10 mouse cellular contexts compared by ENCODE assay signal in the genomic region with DNA sequence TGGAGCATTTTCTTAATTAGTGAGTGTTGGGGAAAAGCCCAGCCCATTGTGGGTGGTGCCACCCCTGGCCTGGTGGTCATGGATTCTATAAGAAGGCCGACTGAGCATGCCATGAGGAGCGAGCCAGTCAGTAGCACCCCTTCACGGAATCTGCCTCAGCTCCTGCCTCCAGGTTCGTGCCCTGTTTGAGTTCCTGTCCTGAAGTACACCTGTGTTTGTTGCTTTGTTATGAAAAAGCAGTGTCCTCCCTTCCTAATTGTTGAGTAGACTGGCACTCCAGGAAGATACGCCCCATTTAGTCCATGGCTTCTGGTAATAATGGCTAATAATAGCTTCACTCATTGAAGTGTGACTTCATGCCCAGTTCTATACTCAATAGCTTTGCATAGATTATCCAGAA. TPM values are rescaled to one million over a fixed set of nuclear protein-coding genes. Genes with fewer than 3 reads are reported as not detected.
DNase-seq lines count a peak whose midpoint lies in the region; ATAC-seq and TF ChIP-seq lines count a peak whose summit lies in the region.
"Had no signal": no experiment of that assay in that cellular context is flagged by ENCODE, and none has a peak within 500 bp of the region (broad histone marks: within the 10 kb centered on the region; RNA-seq: fewer than 3 reads in every experiment).

A gene (plus strand): TSS at position 123 of the 400 bp plus-strand sequence.

- H3K4me3 ChIP-seq in heart, embryonic 12.5 days, result no peak within 1 kb of the TSS
- peak within 1 kb of the TSS; percentile 10; the same call in 1 of the 2 replicates for H3K4me3 ChIP-seq in forebrain, postnatal 0 days (ENCODE audit: low read depth, low read length)
- peak within 1 kb of the TSS; percentile 36 for H3K4me3 ChIP-seq in midbrain, embryonic 10.5 days

- DNase-seq in heart, adult 9 months (ENCODE audit: low spot score in 2 of 2), result no peak
- peak; percentile 78 for DNase-seq in ES-CJ7 (ENCODE audit: low read depth, low spot score)
- no peak for DNase-seq in forebrain, postnatal 0 days
- DNase-seq in midbrain, embryonic 10.5 days (ENCODE audit: low spot score), result no peak
- no peak for DNase-seq in left cerebral cortex, postnatal 14 days (ENCODE audit: low spot score in 2 of 2)
- DNase-seq in adrenal gland, adult (ENCODE audit: inconsistent age in 2 of 2, low spot score in 1 of 2), result no peak

- H3K27ac ChIP-seq in heart, embryonic 12.5 days (ENCODE audit: poor library complexity, severe bottlenecking), result no peak within 1 kb of the TSS
- H3K27ac ChIP-seq in forebrain, postnatal 0 days (ENCODE audit: low read depth, low read length), result 0 out of 2 replicates have a peak within 1 kb of the TSS, but pooled peaks have one; percentile 10
- no peak within 1 kb of the TSS for H3K27ac ChIP-seq in midbrain, embryonic 10.5 days (replicated peaks)

- no peak for ATAC-seq in heart, embryonic 12.5 days (ENCODE audit: insufficient number of reproducible peaks, low FRiP score)
- no peak for ATAC-seq in forebrain, postnatal 0 days
- no peak for ATAC-seq in CD4-positive, CD25-positive, alpha-beta regulatory T cell, adult 4 months

- H3K4me2 ChIP-seq in heart, embryonic 12.5 days, result peak within 1 kb of the TSS; percentile 27; the same call in 1 of the 2 replicates
- peak within 1 kb of the TSS; percentile 38 for H3K4me2 ChIP-seq in forebrain, postnatal 0 days (ENCODE audit: low read depth)

- H3K9ac ChIP-seq in heart, embryonic 12.5 days, result no peak within 1 kb of the TSS
- peak within 1 kb of the TSS; percentile 22; the same call in 1 of the 2 replicates for H3K9ac ChIP-seq in forebrain, postnatal 0 days

- intact Hi-C loops in left cerebral cortex, postnatal 14 days (cut with DNase I), result loop anchor here (2.0 kb wide), 1 partner anchor 42 kb away; no protein-coding TSS in a partner anchor

- H3K9me3 ChIP-seq in heart, embryonic 12.5 days (replicated peaks), result no peaks in the 10 kb centered on the region
- no peaks in the 10 kb centered on the region for H3K9me3 ChIP-seq in forebrain, postnatal 0 days (ENCODE audit: low read length)
- no peaks in the 10 kb centered on the region for H3K9me3 ChIP-seq in midbrain, embryonic 10.5 days (replicated peaks)

- no peak for TF ChIP-seq CTCF in forebrain, postnatal 0 days (IDR thresholded peaks at IDR 0.05; ENCODE audit: low read depth)

- H3K4me1 ChIP-seq in heart, embryonic 12.5 days (replicated peaks), result peaks cover 23% of the 10 kb centered on the region
- H3K4me1 ChIP-seq in forebrain, postnatal 0 days (ENCODE audit: insufficient read depth), result no peaks in the 10 kb centered on the region; the same call in 1 of the 2 replicates
- H3K4me1 ChIP-seq in midbrain, embryonic 10.5 days, result peaks cover 22% of the 10 kb centered on the region

- H3K27me3 ChIP-seq in heart, embryonic 12.5 days (replicated peaks), result peaks cover 11% of the 10 kb centered on the region; the same call in 1 of the 2 replicates
- no peaks in the 10 kb centered on the region for H3K27me3 ChIP-seq in forebrain, postnatal 0 days (ENCODE audit: insufficient read depth, low read length)
- peaks cover 24% of the 10 kb centered on the region for H3K27me3 ChIP-seq in midbrain, embryonic 10.5 days (ENCODE audit: low read depth, poor library complexity, severe bottlenecking)

- 66% methylated on average over 5 of the region's 5 CpGs for WGBS in heart, embryonic 12.5 days
- WGBS in forebrain, postnatal 0 days, result 61% methylated on average over 5 of the region's 5 CpGs
- 66% methylated on average over 5 of the region's 5 CpGs for WGBS in midbrain, embryonic 10.5 days

- no peaks in the 10 kb centered on the region for H3K36me3 ChIP-seq in heart, embryonic 12.5 days
- no peaks in the 10 kb centered on the region for H3K36me3 ChIP-seq in forebrain, postnatal 0 days (ENCODE audit: insufficient read depth)
- no peaks in the 10 kb centered on the region for H3K36me3 ChIP-seq in midbrain, embryonic 10.5 days

RNA-seq across cellular contexts. Expression of the gene that starts here (rescaled TPM):
- not detected in 2 replicates for polyA plus RNA-seq in heart, embryonic 12.5 days (2016; fragmentation: Nextera tagmentation; extraction: Ambion mirVana)
- 0.31 and 0.62 TPM in 2 replicates for total RNA-seq in forebrain, postnatal 0 days (2014; rRNA removed)
- polyA plus RNA-seq in forebrain, postnatal 0 days (2015; fragmentation: Nextera tagmentation; extraction: Ambion mirVana), result 0.88 and 0.89 TPM in 2 replicates
- polyA plus RNA-seq in midbrain, embryonic 10.5 days (2016; fragmentation: Nextera tagmentation; extraction: Ambion mirVana), result not detected in 2 replicates
- under 1 TPM; 0.34 to 0.35 TPM for total RNA-seq in left cerebral cortex, postnatal 14 days (2021)
- polyA plus RNA-seq in CD4-positive, CD25-positive, alpha-beta regulatory T cell, adult 4 months (2017; shearing (Covaris generic)), result not detected
- total RNA-seq: adrenal gland, adult 2 months had no signal
- polyA plus RNA-seq: adrenal gland, adult 2 months; heart, embryonic 16.5 days had no signal
